ENCODE assay signal across 13 mouse cellular contexts in the genomic region with DNA sequence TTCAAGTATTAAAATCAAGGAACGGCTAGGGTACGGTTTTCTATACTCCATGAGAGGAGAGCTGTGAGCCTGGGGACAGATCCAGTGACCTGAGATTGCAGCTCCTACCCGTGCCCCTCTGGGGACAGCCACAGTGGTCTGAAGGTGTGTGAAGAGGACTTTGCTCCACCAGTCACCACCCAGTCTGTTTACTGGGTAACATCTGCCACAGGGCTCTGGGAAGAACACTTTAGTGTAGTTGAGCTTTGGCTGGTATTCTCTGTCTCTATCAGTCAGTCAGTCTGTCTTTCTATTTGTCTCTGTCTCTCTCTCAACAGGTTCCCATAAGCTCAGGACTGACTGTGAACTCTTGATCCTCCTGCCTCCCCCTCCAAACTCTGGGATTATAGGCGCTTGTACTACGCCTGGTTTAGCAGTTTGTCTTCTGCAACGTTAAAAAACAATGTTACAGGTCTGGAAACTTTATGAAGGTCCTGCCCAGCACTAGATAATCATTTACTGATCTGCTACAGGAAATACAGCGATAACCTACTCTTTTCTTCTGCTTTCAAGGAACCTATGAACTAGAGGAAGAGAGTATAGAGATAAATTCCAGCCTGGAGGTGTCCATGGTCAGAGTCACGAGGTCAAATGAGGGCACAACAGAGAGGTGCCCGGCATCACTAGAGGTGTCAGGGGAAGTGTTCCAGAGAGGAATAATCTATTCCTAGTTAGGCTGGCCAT. TPM values are rescaled to one million over a fixed set of nuclear protein-coding genes. Genes with fewer than 3 reads are reported as not detected.
DNase-seq lines count a peak whose midpoint lies in the region; ATAC-seq and TF ChIP-seq lines count a peak whose summit lies in the region.
"Had no signal": no experiment of that assay in that cellular context is flagged by ENCODE, and none has a peak within 500 bp of the region (broad histone marks: within the 10 kb centered on the region; RNA-seq: fewer than 3 reads in every experiment).

No protein-coding gene starts in this region.

- peak overlapping the region; percentile 59 for H3K27ac ChIP-seq in kidney, embryonic 15.5 days
- no peak overlapping the region for H3K27ac ChIP-seq in forebrain, embryonic 16.5 days (ENCODE audit: low read length)
- H3K27ac ChIP-seq in intestine, embryonic 15.5 days, result peak overlapping the region; percentile 48
- H3K27ac ChIP-seq: embryonic facial prominence, embryonic 12.5 days had no signal

- H3K27me3 ChIP-seq in kidney, embryonic 15.5 days, result no peaks in the 10 kb centered on the region
- H3K27me3 ChIP-seq in G1E (ENCODE audit: insufficient read depth, low read length), result no peaks in the 10 kb centered on the region
- H3K27me3 ChIP-seq in forebrain, embryonic 16.5 days (replicated peaks; ENCODE audit: control insufficient read depth, insufficient read depth, low read length), result no peaks in the 10 kb centered on the region
- H3K27me3 ChIP-seq in intestine, embryonic 15.5 days (replicated peaks), result no peaks in the 10 kb centered on the region
- H3K27me3 ChIP-seq: embryonic facial prominence, embryonic 12.5 days; Patski had no signal

- no peak for ATAC-seq in kidney, embryonic 15.5 days (replicated peaks; ENCODE audit: low FRiP score)
- ATAC-seq in G1E (ENCODE audit: extremely low read depth, insufficient number of reproducible peaks, low FRiP score, poor library complexity, severe bottlenecking), result peak; percentile 37; the same call in 1 of the 2 replicates
- ATAC-seq in forebrain, embryonic 16.5 days, result no peak
- peak; percentile 85 for ATAC-seq in intestine, embryonic 15.5 days
- ATAC-seq: Patski had no signal

- no peaks in the 10 kb centered on the region for H3K9me3 ChIP-seq in kidney, embryonic 15.5 days (replicated peaks)
- peaks cover 21% of the 10 kb centered on the region for H3K9me3 ChIP-seq in G1E (replicated peaks)
- no peaks in the 10 kb centered on the region for H3K9me3 ChIP-seq in forebrain, embryonic 16.5 days (ENCODE audit: control insufficient read depth, low read length)
- H3K9me3 ChIP-seq in intestine, embryonic 15.5 days, result no peaks in the 10 kb centered on the region
- H3K9me3 ChIP-seq: embryonic facial prominence, embryonic 12.5 days had no signal

- H3K4me3 ChIP-seq in kidney, embryonic 15.5 days (replicated peaks), result no peak overlapping the region
- no peak overlapping the region for H3K4me3 ChIP-seq in G1E (ENCODE audit: low read depth, low read length)
- H3K4me3 ChIP-seq in forebrain, embryonic 16.5 days (replicated peaks; ENCODE audit: low read length), result no peak overlapping the region
- no peak overlapping the region for H3K4me3 ChIP-seq in intestine, embryonic 15.5 days (replicated peaks)
- H3K4me3 ChIP-seq: embryonic facial prominence, embryonic 12.5 days had no signal

- no peak for TF ChIP-seq CTCF in G1E (IDR thresholded peaks at IDR 0.05; ENCODE audit: low read depth, low read length)

- H3K36me3 ChIP-seq in kidney, embryonic 15.5 days, result no peaks in the 10 kb centered on the region
- no peaks in the 10 kb centered on the region for H3K36me3 ChIP-seq in G1E (replicated peaks)
- H3K36me3 ChIP-seq in forebrain, embryonic 16.5 days (ENCODE audit: control insufficient read depth, insufficient read depth), result no peaks in the 10 kb centered on the region
- H3K36me3 ChIP-seq in intestine, embryonic 15.5 days, result no peaks in the 10 kb centered on the region
- H3K36me3 ChIP-seq: embryonic facial prominence, embryonic 12.5 days had no signal

- WGBS in kidney, embryonic 15.5 days, result 70% methylated on average over 9 of the region's 9 CpGs
- 67% methylated on average over 9 of the region's 9 CpGs for WGBS in forebrain, embryonic 16.5 days
- WGBS in intestine, embryonic 15.5 days, result 61% methylated on average over 9 of the region's 9 CpGs

- no peak overlapping the region for H3K4me2 ChIP-seq in kidney, embryonic 15.5 days
- peak overlapping the region; percentile 25 for H3K4me2 ChIP-seq in forebrain, embryonic 16.5 days (ENCODE audit: low read length)
- peak overlapping the region; percentile 33 for H3K4me2 ChIP-seq in intestine, embryonic 15.5 days (replicated peaks)
- H3K4me2 ChIP-seq: embryonic facial prominence, embryonic 12.5 days had no signal

- 0 out of 2 replicates have a peak, but pooled peaks cover 3% of the 10 kb centered on the region for H3K4me1 ChIP-seq in kidney, embryonic 15.5 days
- no peaks in the 10 kb centered on the region for H3K4me1 ChIP-seq in G1E (ENCODE audit: insufficient read depth, low read depth, low read length)
- H3K4me1 ChIP-seq in forebrain, embryonic 16.5 days (replicated peaks; ENCODE audit: control insufficient read depth, insufficient read depth, low read length), result peaks cover 9% of the 10 kb centered on the region
- no peaks in the 10 kb centered on the region for H3K4me1 ChIP-seq in intestine, embryonic 15.5 days (replicated peaks)
- H3K4me1 ChIP-seq: embryonic facial prominence, embryonic 12.5 days had no signal

- no peak overlapping the region for H3K9ac ChIP-seq in kidney, embryonic 15.5 days
- no peak overlapping the region for H3K9ac ChIP-seq in forebrain, embryonic 16.5 days (replicated peaks; ENCODE audit: low read depth, low read length)
- no peak overlapping the region for H3K9ac ChIP-seq in intestine, embryonic 15.5 days
- H3K9ac ChIP-seq: embryonic facial prominence, embryonic 12.5 days had no signal

- intact Hi-C loops in left cerebral cortex, postnatal 36 days (cut with DNase I), result no loop called here

- no peak for DNase-seq in kidney, adult 9 months
- no peak for DNase-seq in G1E (ENCODE audit: low spot score)
- DNase-seq in left cerebral cortex, postnatal 36 days (ENCODE audit: low spot score in 2 of 2), result no peak
- DNase-seq in urinary bladder, postnatal 25 days (ENCODE audit: low spot score), result no peak
- DNase-seq: adrenal gland, adult 2 months; cerebellum, postnatal 10 days; lung, adult 18-20 months; spleen, adult 18-20 months had no signal

RNA-seq across cellular contexts. Expression of a gene that starts 50.2 kb away (rescaled TPM):
- polyA plus RNA-seq in kidney, embryonic 15.5 days (2015; fragmentation: Nextera tagmentation; extraction: Ambion mirVana), result 134 and 138 TPM in 2 replicates
- total RNA-seq in G1E (2014; fragmentation: Nextera tagmentation) (139 and 146 TPM in 2 replicates), G1E (2017) (82.9 and 104 TPM in 2 replicates)
- polyA plus RNA-seq in G1E (2012), result 23.6 and 24.1 TPM in 2 replicates
- 161 and 200 TPM in 2 replicates for polyA plus RNA-seq in forebrain, embryonic 16.5 days (2015; fragmentation: Nextera tagmentation; extraction: Ambion mirVana)
- polyA plus RNA-seq in intestine, embryonic 15.5 days (2015; fragmentation: Nextera tagmentation; extraction: Ambion mirVana), result 83.8 and 95.3 TPM in 2 replicates
- total RNA-seq in left cerebral cortex, postnatal 36 days (2021), result 10 to 100 TPM; 76.0 to 96.7 TPM

Comparison
In these comparisons a context has a peak if more than half of its experiments do, and no peak if none do; other contexts are left out.
1. ATAC-seq: peak in G1E (single experiment) and intestine, embryonic 15.5 days (single experiment); none in kidney, embryonic 15.5 days (single experiment) and forebrain, embryonic 16.5 days (single experiment).